Mouse (Mus musculus) cortical plate, adult 2 months (tissue): ENCODE measurements at regions not wholly inside any gene's neighbourhood (a gene's known extent, or its start where the extent isn't known, plus 50 kb on each side); places are given as distances from the start of the nearest gene placed in this dataset.

Experiments used
- CTCF ChIP-seq: fragments of 200-500 bp; IDR thresholded peaks from 2 replicates; pipeline ENCODE4 v1.5.1; 2011; ENCODE audit warnings: mild to moderate bottlenecking, control low read depth, low read length; ENCODE audit not compliant: insufficient read depth; ENCODE audit errors: extremely low read depth
- POLR2A ChIP-seq: fragments of 200-500 bp; IDR thresholded peaks from 2 replicates; pipeline ENCODE4 v1.6.1; 2011; ENCODE audit warnings: mild to moderate bottlenecking, low read length, control low read depth; ENCODE audit not compliant: insufficient read depth; ENCODE audit errors: extremely low read depth

DNA sequence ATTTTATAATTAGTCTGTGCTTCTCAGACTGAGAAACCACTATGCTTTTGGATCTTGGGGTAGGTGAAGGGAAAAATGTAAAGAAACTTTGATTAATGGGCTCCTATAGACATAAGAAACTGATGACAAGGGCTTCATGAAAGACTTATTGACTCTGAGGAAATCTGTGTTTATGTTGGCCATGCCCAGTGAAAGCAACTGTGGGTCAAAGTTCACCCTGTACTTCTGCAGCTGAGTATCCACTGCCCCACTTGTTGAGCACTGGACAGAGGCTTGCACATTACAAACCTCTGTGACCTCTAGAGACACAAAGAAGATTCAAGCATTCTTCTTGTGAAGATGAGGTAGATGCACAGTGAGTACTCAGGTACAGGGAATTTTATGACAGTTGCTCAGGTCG lies 114.7 kb upstream of the Adra1d start:
- TF ChIP-seq CTCF (no peak), POLR2A (no peak)
